In genomic region chr13:75798413-75799302, GRCm38 (mm10) we compare ENCODE assay signal across 8 mouse cellular contexts. TPM values are rescaled to one million over a fixed set of nuclear protein-coding genes. Genes with fewer than 3 reads are reported as not detected.
DNase-seq lines count a peak whose midpoint lies in the region; ATAC-seq and TF ChIP-seq lines count a peak whose summit lies in the region.

No protein-coding gene starts in this region.

- H3K27me3 ChIP-seq in limb, embryonic 14.5 days (ENCODE audit: control insufficient read depth, insufficient read depth, low read length): no peaks in the 10 kb centered on the region
- H3K27me3 ChIP-seq in limb, embryonic 10.5 days (ENCODE audit: low read depth, poor library complexity, severe bottlenecking): no peaks in the 10 kb centered on the region
- H3K27me3 ChIP-seq in hindbrain, embryonic 12.5 days: no peaks in the 10 kb centered on the region

- DNase-seq in limb, embryonic 14.5 days (ENCODE audit: low spot score): peak; percentile 17
- no peak for DNase-seq in limb, embryonic 10.5 days (ENCODE audit: low spot score)
- peak; percentile 39 for DNase-seq in ZHBTc4 (ENCODE audit: low read depth, low spot score)
- DNase-seq in kidney, adult 8-10 months: peak; percentile 30 to 63
- no peak for DNase-seq in frontal cortex, postnatal 25 days (ENCODE audit: low spot score in 2 of 2)

- H3K36me3 ChIP-seq in limb, embryonic 14.5 days (ENCODE audit: control insufficient read depth, insufficient read depth, low read length): no peaks in the 10 kb centered on the region
- no peaks in the 10 kb centered on the region for H3K36me3 ChIP-seq in limb, embryonic 10.5 days
- no peaks in the 10 kb centered on the region for H3K36me3 ChIP-seq in hindbrain, embryonic 12.5 days

- no peak overlapping the region for H3K4me3 ChIP-seq in limb, embryonic 14.5 days (replicated peaks; ENCODE audit: low read length)
- H3K4me3 ChIP-seq in limb, embryonic 10.5 days: no peak overlapping the region
- H3K4me3 ChIP-seq in hindbrain, embryonic 12.5 days: no peak overlapping the region

- no peaks in the 10 kb centered on the region for H3K9me3 ChIP-seq in limb, embryonic 14.5 days (ENCODE audit: control insufficient read depth, low read length)
- H3K9me3 ChIP-seq in limb, embryonic 10.5 days (replicated peaks): no peaks in the 10 kb centered on the region
- no peaks in the 10 kb centered on the region for H3K9me3 ChIP-seq in hindbrain, embryonic 12.5 days (replicated peaks)

- H3K27ac ChIP-seq in limb, embryonic 14.5 days (replicated peaks; ENCODE audit: low read depth, low read length): no peak overlapping the region
- H3K27ac ChIP-seq in limb, embryonic 10.5 days: no peak overlapping the region
- no peak overlapping the region for H3K27ac ChIP-seq in hindbrain, embryonic 12.5 days

- no peaks in the 10 kb centered on the region for H3K4me1 ChIP-seq in limb, embryonic 14.5 days (ENCODE audit: control insufficient read depth, insufficient read depth, low read length)
- no peaks in the 10 kb centered on the region for H3K4me1 ChIP-seq in limb, embryonic 10.5 days
- H3K4me1 ChIP-seq in hindbrain, embryonic 12.5 days: no peaks in the 10 kb centered on the region

- no peak overlapping the region for H3K9ac ChIP-seq in limb, embryonic 14.5 days (ENCODE audit: low read depth, low read length, severe bottlenecking)
- no peak overlapping the region for H3K9ac ChIP-seq in hindbrain, embryonic 12.5 days

- H3K4me2 ChIP-seq in limb, embryonic 14.5 days (replicated peaks; ENCODE audit: low read depth, low read length, severe bottlenecking): no peak overlapping the region
- no peak overlapping the region for H3K4me2 ChIP-seq in hindbrain, embryonic 12.5 days (replicated peaks)

- 68% methylated on average over 7 of the region's 7 CpGs for WGBS in limb, embryonic 14.5 days
- 87% methylated on average over 7 of the region's 7 CpGs for WGBS in limb, embryonic 10.5 days
- WGBS in hindbrain, embryonic 12.5 days: 69% methylated on average over 7 of the region's 7 CpGs

- TF ChIP-seq POLR2A in limb, embryonic 14.5 days (IDR thresholded peaks at IDR 0.05; ENCODE audit: borderline replicate concordance, extremely low read depth, insufficient read depth, insufficient read length): no peak

- ATAC-seq in limb, embryonic 14.5 days (ENCODE audit: low FRiP score, low read depth): no peak
- ATAC-seq in neutrophil, adult 5-6 weeks (ENCODE audit: extremely low read depth, insufficient number of reproducible peaks, low FRiP score, poor library complexity, severe bottlenecking): peak; percentile 25; the same call in 1 of the 2 replicates
- ATAC-seq in megakaryocyte-erythroid progenitor cell, adult 5-6 weeks (replicated peaks; ENCODE audit: low FRiP score, low TSS enrichment, poor library complexity, severe bottlenecking): no peak
- ATAC-seq in hindbrain, embryonic 12.5 days (ENCODE audit: low FRiP score): no peak

RNA-seq across cellular contexts. Expression of gene Glrx, which starts 41.0 kb away (rescaled TPM):
- 27.4 and 28.0 TPM in 2 replicates for polyA plus RNA-seq in limb, embryonic 14.5 days (2012; rRNA removed)
- 43.0 and 50.1 TPM in 2 replicates for polyA plus RNA-seq in limb, embryonic 14.5 days (2014; fragmentation: Nextera tagmentation; extraction: Ambion mirVana)
- 16.9 and 21.4 TPM in 2 replicates for polyA plus RNA-seq in limb, embryonic 10.5 days (2016; fragmentation: Nextera tagmentation; extraction: Ambion mirVana)
- total RNA-seq in neutrophil, adult 5-6 weeks (2017): 96.4 and 107 TPM in 2 replicates
- 30.8 and 54.1 TPM in 2 replicates for total RNA-seq in megakaryocyte-erythroid progenitor cell, adult 5-6 weeks (2014; fragmentation: Nextera tagmentation)
- 29.4 and 43.8 TPM in 2 replicates for total RNA-seq in megakaryocyte-erythroid progenitor cell, adult 5-6 weeks (2017)
- 35.2 and 36.5 TPM in 2 replicates for polyA plus RNA-seq in hindbrain, embryonic 12.5 days (2016; fragmentation: Nextera tagmentation; extraction: Ambion mirVana)

Comparison
In these comparisons a context has a peak if more than half of its experiments do, and no peak if none do; other contexts are left out.
1. DNase-seq: peak in limb, embryonic 14.5 days (single experiment), ZHBTc4 (single experiment) and kidney, adult 8-10 months (2 of 2); none in limb, embryonic 10.5 days (single experiment) and frontal cortex, postnatal 25 days (0 of 2).